Mouse (Mus musculus) embryonic fibroblast, embryonic 13.5 days (primary cell): ENCODE results near the gene Celf5.

Source experiments
- CTCF ChIP-seq: IDR thresholded peaks from 2 replicates; pipeline ENCODE4 v1.5.1; 2011; ENCODE audit warnings: mild to moderate bottlenecking, control low read depth, low read length, moderate library complexity, borderline replicate concordance; ENCODE audit not compliant: insufficient read depth
- POLR2A ChIP-seq: IDR thresholded peaks from 2 replicates; pipeline ENCODE4 v1.6.1; 2011; ENCODE audit warnings: low read depth, mild to moderate bottlenecking, control low read depth, low read length, moderate library complexity

DNA sequence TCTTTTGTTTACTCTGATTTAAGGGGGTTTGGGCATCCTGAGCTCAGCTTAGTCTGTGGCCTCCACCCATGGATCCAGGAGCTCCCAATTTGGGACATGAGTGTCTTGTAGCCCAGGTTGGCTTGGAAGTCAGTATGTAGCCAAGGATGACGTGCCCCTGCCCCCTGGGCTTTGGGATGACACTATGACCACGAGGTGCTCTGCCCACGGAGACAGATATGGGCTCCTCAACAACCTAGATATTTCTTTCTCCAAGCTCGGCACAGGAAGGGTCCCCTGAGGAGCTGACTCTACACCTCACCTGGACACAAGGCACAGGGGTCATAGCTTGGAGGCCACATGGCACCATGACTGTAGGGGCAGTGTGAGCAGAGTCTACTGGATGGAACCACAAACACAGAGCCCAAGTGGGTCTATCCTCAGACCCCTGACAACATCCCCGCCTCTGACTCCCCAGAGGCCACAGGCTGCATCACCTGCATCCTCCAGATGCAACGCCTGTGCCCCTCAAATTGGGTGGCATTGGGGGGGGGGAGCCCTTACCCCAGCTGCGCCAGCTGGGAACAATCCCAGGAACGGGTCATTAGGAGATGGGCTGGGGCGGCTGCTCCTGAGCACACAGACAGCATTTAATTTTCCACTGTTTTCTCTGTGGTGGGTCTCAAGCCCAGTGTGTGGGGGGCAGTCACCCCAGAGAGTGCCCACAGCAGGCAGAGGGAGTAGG lies 31.7 kb downstream of the Celf5 start:
- no peak for TF ChIP-seq POLR2A
- no peak for TF ChIP-seq CTCF
